Mouse (Mus musculus) right cerebral cortex, adult 18-20 months (tissue): Measurements from ENCODE around the gene Creb1.
"Not testable (repeated sequence)": the region's sequence is repeated elsewhere in the genome, so short reads cannot be mapped to it uniquely, and the experiment has no call there.

Experiments
- DNase-seq: peaks from one replicate; pipeline ENCODE4 v3.0.0; 2022; ENCODE audit warnings: mixed read lengths

The Creb1 gene

DNA sequence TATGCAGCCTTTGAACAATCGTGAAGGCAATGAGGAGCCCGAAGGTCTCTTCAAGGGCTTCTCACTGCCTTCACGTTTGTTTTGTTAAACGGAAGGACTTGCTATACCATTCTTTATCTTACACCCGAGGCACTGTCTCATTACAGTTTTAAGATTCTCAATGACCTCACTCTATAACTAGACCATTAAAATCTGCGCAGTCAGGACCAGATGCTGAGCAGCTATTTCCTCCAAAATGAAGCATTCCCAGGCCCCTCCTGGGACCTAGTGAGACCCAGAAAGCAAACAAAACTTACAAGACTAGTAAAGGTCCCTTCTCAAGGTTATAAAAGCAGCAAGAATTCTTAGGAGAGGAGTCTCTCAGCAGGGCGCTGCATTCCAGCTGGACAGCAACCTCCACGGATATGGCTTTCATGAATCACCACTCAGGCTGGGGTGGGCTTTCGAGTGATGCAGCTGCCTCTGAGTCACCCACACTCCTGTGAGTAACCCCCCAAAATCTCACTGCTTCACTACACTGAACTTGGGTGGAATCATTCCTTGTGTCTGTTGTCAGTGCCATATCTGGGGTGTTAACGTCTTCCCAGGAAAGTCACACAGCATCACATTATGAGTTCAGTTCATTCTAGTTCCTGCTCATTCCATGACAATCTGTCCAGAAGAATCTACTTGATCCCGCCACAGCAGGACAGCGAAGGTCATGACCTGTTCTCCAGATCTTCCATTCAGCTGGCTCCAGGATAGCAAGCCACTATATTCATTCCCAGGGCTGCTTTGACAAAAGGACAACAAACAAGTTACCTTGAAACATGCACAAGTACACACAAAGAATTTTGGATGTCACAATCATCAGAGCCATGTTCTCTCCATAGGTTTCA, 91.4 kb downstream of the Creb1 start:
- peak; percentile 39 for DNase-seq

GRCm38 (mm10) chr1:64625214-64625613, 92.8 kb downstream of the Creb1 start:
- DNase-seq, result no peak

GRCm38 (mm10) chr1:64631526-64631925, 99.1 kb downstream of the Creb1 start:
- no peak for DNase-seq

GRCm38 (mm10) chr1:64633237-64633636, 100.8 kb downstream of the Creb1 start:
- DNase-seq, result peak; percentile 67

GRCm38 (mm10) chr1:64635624-64636023, 103.2 kb downstream of the Creb1 start:
- DNase-seq, result no peak

DNA sequence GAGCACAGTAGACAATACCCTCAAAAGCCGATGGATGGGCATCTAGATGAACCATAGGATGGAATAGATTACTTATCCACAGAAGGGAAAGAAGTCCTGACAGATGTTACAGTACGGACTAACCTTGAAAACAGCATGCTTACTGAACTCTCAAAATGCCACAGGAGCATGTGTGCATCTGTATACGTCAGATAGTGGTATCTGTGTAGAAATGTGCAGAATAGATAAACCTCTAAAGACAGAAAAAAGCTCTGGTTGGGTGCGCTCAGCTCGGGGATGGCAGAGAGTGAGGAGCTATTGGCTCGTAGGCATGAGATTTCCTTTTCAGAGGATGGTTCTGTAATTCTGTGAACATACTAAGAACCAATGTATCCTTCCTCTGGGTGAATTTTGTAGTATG, 106.8 kb downstream of the Creb1 start:
- DNase-seq, result no peak

DNA sequence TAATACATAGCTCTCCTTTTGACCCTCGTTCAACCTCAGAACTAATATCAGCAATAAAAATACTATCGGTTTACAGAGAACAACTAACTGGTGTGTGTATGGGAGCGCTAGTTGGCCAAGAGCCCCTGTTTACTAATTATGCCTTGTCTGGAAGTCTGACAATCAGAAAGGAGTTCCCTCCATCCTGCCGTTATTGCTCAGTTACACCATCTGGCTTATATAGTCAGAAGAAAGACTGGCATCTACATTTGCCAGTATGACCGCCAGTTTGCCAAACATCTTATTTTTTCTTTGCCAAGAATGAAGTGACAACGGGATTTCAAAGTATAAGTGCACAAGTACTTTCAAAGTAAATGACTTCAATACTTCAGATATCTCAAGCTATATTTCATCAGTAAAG, 108.6 kb downstream of the Creb1 start:
- no peak for DNase-seq

DNA sequence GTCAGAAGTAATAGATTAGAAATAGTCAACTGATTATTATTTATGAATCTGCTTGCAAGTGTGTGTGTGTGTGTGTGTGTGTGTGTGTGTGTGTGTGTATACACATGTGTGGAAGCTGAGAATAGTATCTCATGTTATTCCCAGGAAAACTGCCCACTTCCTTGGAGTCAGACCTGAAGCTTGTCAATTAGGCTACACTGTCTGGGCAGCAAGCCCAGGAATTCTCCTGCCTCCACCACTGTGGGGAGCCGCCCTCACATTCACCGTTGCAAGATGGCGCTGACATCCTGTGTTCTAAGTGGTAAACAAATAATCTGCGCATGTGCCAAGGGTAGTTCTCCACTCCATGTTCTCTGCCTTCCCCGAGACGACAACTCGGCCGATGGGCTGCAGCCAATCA, 110.1 kb downstream of the Creb1 start:
- not testable (repeated sequence) for DNase-seq

- DNase-seq, result no peak
Measured at GRCm38 (mm10) chr1:64644513-64644912, 112.1 kb downstream of the Creb1 start.

GRCm38 (mm10) chr1:64649362-64650124, 117.1 kb downstream of the Creb1 start:
- DNase-seq, result no peak

GRCm38 (mm10) chr1:64653701-64654100, 121.3 kb downstream of the Creb1 start:
- no peak for DNase-seq
